Mouse (Mus musculus) hindbrain, postnatal 0 days (tissue): ENCODE measurements around the gene Dusp12. TPM values are rescaled to one million over a fixed set of nuclear protein-coding genes. Genes with fewer than 3 reads are reported as not detected.
A peak's percentile ranks its signal among the peaks of the same experiment; 100 is the strongest.

ENCODE experiments used
- ATAC-seq: fragments of 200-750 bp; cut with Nextera tagmentation; 2 replicates; pipeline ENCODE4 v1.8.0; 2017; ENCODE audit warnings: mild to moderate bottlenecking, moderate TSS enrichment, moderate library complexity
- DNase-seq: peaks from one replicate; pipeline ENCODE4 v3.0.0-alpha.2; 2015; ENCODE audit warnings: low spot score
- H3K27ac ChIP-seq: fragments of 300-500 bp; sonication (generic); 2 replicates; pipeline ENCODE4 v1.5.1; 2014; ENCODE audit warnings: mild to moderate bottlenecking
- H3K27me3 ChIP-seq: fragments of 300-500 bp; sonication (generic); 2 replicates; pipeline ENCODE4 v1.6.1; 2014; ENCODE audit warnings: low read length, mixed read lengths; ENCODE audit not compliant: insufficient read depth
- H3K36me3 ChIP-seq: fragments of 300-500 bp; sonication (generic); 2 replicates; pipeline ENCODE4 v1.6.1; 2014; ENCODE audit warnings: low read length, mixed read lengths; ENCODE audit not compliant: insufficient read depth
- H3K4me1 ChIP-seq: fragments of 300-500 bp; sonication (generic); 2 replicates; pipeline ENCODE4 v1.6.1; 2014; ENCODE audit warnings: antibody characterized with exemption, low read length, mixed read lengths; ENCODE audit not compliant: insufficient read depth
- H3K4me2 ChIP-seq: fragments of 300-500 bp; sonication (generic); 2 replicates; pipeline ENCODE4 v1.6.1; 2014; ENCODE audit warnings: low read depth, mild to moderate bottlenecking, low read length, moderate library complexity, mixed read lengths
- H3K4me3 ChIP-seq: fragments of 300-500 bp; sonication (generic); 2 replicates; pipeline ENCODE4 v1.5.1; 2014; ENCODE audit warnings: low read length
- H3K9ac ChIP-seq: fragments of 300-500 bp; sonication (generic); replicated peaks from 2 replicates; pipeline ENCODE4 v1.6.1; 2014; ENCODE audit warnings: mild to moderate bottlenecking, low read length, moderate library complexity, mixed read lengths
- H3K9me3 ChIP-seq: fragments of 300-500 bp; sonication (generic); 2 replicates; pipeline ENCODE4 v1.6.1; 2016; ENCODE audit warnings: low read length, mixed read lengths
- CTCF ChIP-seq: IDR thresholded peaks from 2 replicates; pipeline ENCODE4 v1.5.1; 2016; ENCODE audit warnings: antibody characterized with exemption, control low read depth, low read depth
- WGBS: fragments of 180-500 bp; shearing (Covaris S2); extraction: QIAGEN DNeasy Blood & Tissue Kit; methylation state at CpG from one replicate; pipeline ENCODE4 v1.1.7; 2014; 5-methylcytosine and 5-hydroxymethylcytosine counted together
- polyA plus RNA-seq: library from polyadenylated mRNA; unstranded; fragments of >200 nt; fragmentation: Nextera tagmentation; extraction: Ambion mirVana; gene quantifications from 2 replicates; pipeline ENCODE4 v1.2.1, GENCODE M21; 2015
- total RNA-seq: library from RNA; depleted of rRNA; stranded (reverse); fragments of >200 nt; gene quantifications from 2 replicates; pipeline ENCODE4 v1.2.3, GENCODE M21; 2014

The Dusp12 gene
- total and polyA plus RNA-seq, 2 experiments from 2014 or later = 34.4 to 40.4 TPM

DNA sequence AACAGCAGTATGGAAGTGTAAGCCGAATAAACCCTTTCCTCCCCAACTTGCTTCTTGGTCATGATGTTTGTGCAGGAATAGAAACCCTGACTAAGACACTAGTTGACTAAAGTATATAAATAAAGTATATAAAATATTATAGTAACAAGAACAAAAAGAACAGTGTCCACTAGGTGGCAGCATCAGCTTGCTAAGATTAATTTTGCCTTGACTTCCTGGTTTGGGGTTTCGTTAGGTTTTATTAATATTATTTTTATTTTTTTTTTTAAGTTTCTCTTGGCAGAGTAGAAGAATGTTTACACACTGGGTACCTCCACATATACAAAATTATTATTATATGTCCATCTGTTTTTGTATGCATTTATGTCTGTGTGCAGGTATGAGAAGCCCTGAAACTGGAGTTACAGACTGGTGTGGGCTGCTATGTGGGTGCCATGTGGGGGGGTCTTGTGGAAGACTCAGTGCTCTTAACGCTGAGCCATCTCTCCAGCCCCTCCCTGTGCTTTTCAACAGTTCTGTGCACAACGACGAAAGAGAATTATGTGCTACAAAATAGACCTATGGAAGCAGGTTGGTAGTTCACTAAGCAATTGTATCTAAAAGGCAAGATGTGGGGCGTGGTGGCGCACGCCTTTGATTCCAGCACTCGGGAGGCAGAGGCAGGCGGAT is 15.6 kb upstream of the Dusp12 start:
- no peak overlapping the region for H3K27ac ChIP-seq
- ATAC-seq = peak; percentile 54; the same call in 1 of the 2 replicates
- peak; percentile 84 for DNase-seq
- 34% methylated on average over 10 of the region's 10 CpGs for WGBS
- H3K9me3 ChIP-seq = no peaks in the 10 kb centered on the region
- H3K27me3 ChIP-seq = peaks cover 3% of the 10 kb centered on the region; the same call in 1 of the 2 replicates
- no peaks in the 10 kb centered on the region for H3K36me3 ChIP-seq
- H3K9ac ChIP-seq = no peak overlapping the region
- TF ChIP-seq CTCF = peak; percentile 62
- H3K4me3 ChIP-seq = no peak overlapping the region
- H3K4me2 ChIP-seq = peak overlapping the region; percentile 11; the same call in 1 of the 2 replicates
- no peaks in the 10 kb centered on the region for H3K4me1 ChIP-seq

DNA sequence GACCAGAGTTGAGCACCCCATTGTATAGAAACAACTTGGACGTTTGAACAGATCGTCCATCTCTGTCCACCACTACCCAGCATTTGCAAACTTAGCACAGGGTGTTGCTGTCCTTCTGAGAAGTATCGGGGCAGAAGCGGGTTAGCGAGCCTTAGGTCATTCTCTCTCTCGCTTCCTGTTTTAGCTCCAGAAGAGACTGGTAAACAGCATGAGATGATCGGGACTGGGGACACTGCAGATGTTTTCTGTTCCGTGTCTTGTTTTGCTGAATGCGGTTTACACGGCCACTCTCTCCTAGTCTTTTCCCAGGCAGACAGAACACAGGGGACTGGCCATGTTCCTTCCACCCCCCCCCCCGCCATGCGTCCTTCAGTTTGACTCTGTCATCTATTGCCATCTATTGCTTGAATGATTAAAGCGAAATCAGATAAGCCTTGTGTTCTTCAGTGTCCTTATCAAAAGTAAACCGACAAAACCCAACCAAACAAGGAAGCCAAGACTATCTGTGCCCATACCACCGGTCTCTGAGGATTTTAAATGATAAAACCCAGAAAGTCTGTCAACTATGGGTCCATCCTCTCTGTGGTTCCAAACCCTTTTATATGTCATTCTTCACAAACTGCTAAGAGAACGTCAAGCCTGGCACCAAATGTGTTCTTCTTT is 13.2 kb upstream of the Dusp12 start:
- Histone ChIP-seq H3K9ac (no peak overlapping the region), H3K4me1 (no peaks in the 10 kb centered on the region), H3K9me3 (no peaks in the 10 kb centered on the region), H3K36me3 (no peaks in the 10 kb centered on the region), H3K4me3 (no peak overlapping the region), H3K27ac (no peak overlapping the region), H3K4me2 (no peak overlapping the region), H3K27me3 (no peaks in the 10 kb centered on the region)
- DNase-seq = no peak
- ATAC-seq = no peak
- TF ChIP-seq CTCF = no peak
- WGBS = 76% methylated on average over 16 of the region's 16 CpGs

DNA sequence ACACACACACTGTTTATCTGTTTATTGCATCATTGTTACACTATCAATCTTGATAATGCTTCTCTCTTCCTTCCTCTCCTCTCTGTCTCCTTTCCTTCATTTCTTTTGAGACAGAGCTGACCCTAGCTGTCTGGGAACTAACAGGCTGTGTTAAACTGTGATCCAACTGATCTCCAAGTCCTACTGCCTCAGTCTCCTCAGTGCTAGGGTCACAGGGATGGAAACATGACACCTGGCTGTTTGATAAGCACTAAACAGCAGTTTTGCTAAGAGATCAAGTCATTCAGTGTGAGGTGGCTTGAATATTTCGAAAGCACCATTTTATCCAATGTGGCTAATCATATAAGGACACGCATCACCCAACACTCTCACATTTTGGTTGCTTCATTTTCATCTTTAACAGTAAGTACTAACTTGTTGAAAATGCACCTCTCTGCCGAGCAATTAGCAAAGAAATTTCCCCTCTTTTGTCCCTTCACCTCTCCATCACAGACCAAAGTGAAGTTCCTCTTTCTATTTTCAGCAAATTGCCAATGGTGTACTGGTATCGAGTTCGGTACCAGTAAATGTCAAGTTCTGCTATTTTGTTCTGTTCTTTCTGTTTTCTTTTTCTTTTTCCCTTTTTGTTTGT is 11.4 kb upstream of the Dusp12 start:
- no peak overlapping the region for H3K4me3 ChIP-seq
- H3K9ac ChIP-seq = no peak overlapping the region
- ATAC-seq (no peak), DNase-seq (no peak)
- H3K36me3 ChIP-seq = no peaks in the 10 kb centered on the region
- no peak overlapping the region for H3K27ac ChIP-seq
- no peak overlapping the region for H3K4me2 ChIP-seq
- no peaks in the 10 kb centered on the region for H3K9me3 ChIP-seq
- TF ChIP-seq CTCF = no peak
- 85% methylated on average over 5 of the region's 5 CpGs for WGBS
- no peaks in the 10 kb centered on the region for H3K27me3 ChIP-seq
- no peaks in the 10 kb centered on the region for H3K4me1 ChIP-seq

DNA sequence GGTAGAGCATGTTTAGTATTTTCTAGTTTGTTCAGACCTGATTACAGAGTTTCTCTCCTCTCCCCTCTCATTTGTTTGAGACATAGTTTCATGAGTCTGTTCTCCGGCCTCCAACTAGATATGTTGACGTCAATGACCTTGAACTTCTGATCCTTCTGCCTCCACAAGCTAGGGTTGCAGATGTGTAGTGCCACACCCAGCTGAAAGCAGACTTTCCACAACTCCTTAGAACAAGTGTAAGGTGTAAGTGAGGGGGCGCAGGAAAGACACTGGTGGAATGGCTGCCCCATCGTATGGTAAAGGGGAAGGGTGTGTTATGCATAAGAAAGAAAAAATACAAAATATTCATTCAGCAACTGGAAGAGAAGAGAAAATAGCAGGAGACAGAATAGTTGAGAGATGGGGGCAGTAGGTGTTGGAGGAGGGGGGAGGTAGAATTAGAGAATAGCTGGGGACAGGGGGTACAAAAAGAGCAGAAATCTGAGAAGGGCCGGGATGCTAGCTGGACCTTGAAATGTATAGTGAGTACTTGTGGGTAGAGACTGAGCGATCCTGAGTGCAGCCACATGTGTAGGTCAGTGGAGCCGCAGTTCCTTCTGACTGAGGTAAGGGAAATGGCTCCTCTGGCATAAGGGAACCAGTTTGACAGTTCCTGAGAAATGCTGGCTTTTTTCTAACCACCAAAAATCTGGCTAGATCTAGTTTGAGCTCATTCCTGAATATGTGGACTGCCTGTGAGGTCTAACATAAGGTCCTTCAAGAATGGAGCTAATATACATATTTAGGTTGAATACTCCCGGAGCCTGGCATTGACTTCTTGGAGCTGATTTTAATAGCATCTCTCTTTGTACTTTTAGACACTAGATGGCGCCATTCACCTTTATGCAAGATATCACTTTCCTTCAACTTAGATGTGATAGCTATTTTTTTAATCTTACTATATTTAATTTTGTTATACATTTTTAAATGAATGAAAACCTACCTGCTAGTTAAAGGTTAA is 9.6 kb upstream of the Dusp12 start:
- ATAC-seq = no peak
- H3K4me3 ChIP-seq = no peak overlapping the region
- no peaks in the 10 kb centered on the region for H3K27me3 ChIP-seq
- DNase-seq = peak; percentile 88
- peak; percentile 70 for TF ChIP-seq CTCF
- H3K4me1 ChIP-seq = no peaks in the 10 kb centered on the region
- no peaks in the 10 kb centered on the region for H3K36me3 ChIP-seq
- no peaks in the 10 kb centered on the region for H3K9me3 ChIP-seq
- H3K9ac ChIP-seq = no peak overlapping the region
- H3K27ac ChIP-seq = no peak overlapping the region
- 65% methylated on average over 9 of the region's 9 CpGs for WGBS
- no peak overlapping the region for H3K4me2 ChIP-seq

DNA sequence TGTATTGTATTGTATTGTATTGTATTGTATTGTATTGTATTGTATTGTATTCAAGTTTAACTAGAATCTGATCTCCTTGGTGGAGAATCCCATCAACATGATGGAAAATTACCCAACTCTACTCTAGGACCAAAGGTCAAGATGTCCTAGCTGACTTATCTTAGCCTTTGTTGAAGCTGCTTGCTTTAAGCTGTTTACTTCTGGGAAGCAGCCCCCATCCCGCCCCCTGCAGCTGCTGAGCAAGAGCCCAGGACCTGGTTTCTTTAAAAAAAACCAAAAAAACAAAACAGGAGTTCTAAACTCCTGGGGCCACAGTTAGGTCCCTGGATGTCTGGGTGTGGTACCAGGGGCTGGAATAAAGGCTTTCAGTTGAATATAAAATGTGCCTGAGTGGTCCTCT is 6.9 kb upstream of the Dusp12 start:
- no peaks in the 10 kb centered on the region for H3K36me3 ChIP-seq
- H3K27ac ChIP-seq = no peak overlapping the region
- H3K9me3 ChIP-seq = no peaks in the 10 kb centered on the region
- no peak overlapping the region for H3K9ac ChIP-seq
- H3K27me3 ChIP-seq = no peaks in the 10 kb centered on the region
- TF ChIP-seq CTCF = no peak
- 46% methylated on average over 1 of the region's 1 CpGs for WGBS
- no peak overlapping the region for H3K4me2 ChIP-seq
- H3K4me3 ChIP-seq = no peak overlapping the region
- H3K4me1 ChIP-seq = no peaks in the 10 kb centered on the region
- no peak for DNase-seq
- ATAC-seq = no peak

DNA sequence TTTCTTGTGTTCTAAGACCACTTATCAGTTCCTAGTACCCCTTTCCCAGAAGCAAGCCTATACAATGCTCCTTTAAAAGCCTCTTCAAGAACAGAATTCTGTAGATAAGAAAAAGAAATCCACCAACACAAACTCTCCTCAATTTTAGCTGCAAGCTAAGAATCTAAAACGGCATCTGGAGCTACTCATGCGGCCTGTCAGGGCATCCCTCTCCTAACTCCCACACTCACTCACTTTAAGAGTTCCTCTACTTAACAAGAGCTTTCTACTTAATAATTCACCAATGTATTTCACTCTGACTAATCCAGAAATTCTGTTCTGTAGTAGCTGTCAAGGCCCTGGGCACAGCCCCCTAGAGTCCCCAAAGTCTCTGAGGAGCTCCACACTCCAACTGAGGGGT is 6.3 kb upstream of the Dusp12 start:
- Histone ChIP-seq H3K4me1 (no peaks in the 10 kb centered on the region), H3K9ac (no peak overlapping the region), H3K27ac (no peak overlapping the region), H3K4me3 (no peak overlapping the region), H3K4me2 (no peak overlapping the region), H3K36me3 (no peaks in the 10 kb centered on the region), H3K9me3 (no peaks in the 10 kb centered on the region), H3K27me3 (no peaks in the 10 kb centered on the region)
- no peak for TF ChIP-seq CTCF
- no peak for DNase-seq
- no peak for ATAC-seq
- WGBS = 75% methylated on average over 2 of the region's 2 CpGs
